Mouse (Mus musculus) layer of hippocampus, postnatal 25 days (tissue): ENCODE measurements around the gene Gm45808. TPM values are rescaled to one million over a fixed set of nuclear protein-coding genes. Genes with fewer than 3 reads are reported as not detected.
"Not testable (repeated sequence)": the region's sequence is repeated elsewhere in the genome, so short reads cannot be mapped to it uniquely, and the experiment has no call there.

Experiments used
- DNase-seq, 2 experiments: peaks; one replicate each; pipeline ENCODE4 v3.0.0; 2022; ENCODE audit warnings: mixed read lengths in 2 of 2, low spot score in 1 of 2; ENCODE audit errors: extremely low spot score in 1 of 2
- total RNA-seq, 2 experiments: library from RNA; stranded (reverse); gene quantifications; 2 replicates each; pipeline ENCODE4 v1.2.3; 2021

Gm45808 gene
- total RNA-seq, 2 experiments from 2014 or later = 0.63 to 1.1 TPM

GRCm38 (mm10) chr7:45477003-45477402 is 9.6 kb downstream of the Gm45808 start:
- peak; percentile 26 to 53 for DNase-seq

- DNase-seq = no peak
Measured at GRCm38 (mm10) chr7:45476453-45476852, 10.2 kb downstream of the Gm45808 start.

- no peak for DNase-seq
Measured at GRCm38 (mm10) chr7:45475291-45475969, 11.2 kb downstream of the Gm45808 start.

- peak in 1 of 2 experiments; percentile 84 for DNase-seq
Measured at GRCm38 (mm10) chr7:45470869-45471268, 15.7 kb downstream of the Gm45808 start.

GRCm38 (mm10) chr7:45467090-45467670 is 19.4 kb downstream of the Gm45808 start:
- DNase-seq = no peak

GRCm38 (mm10) chr7:45466283-45467089 is 20.1 kb downstream of the Gm45808 start, which contains the start of gene Bax:
Gene Bax, minus strand, starts transcription at chr7:45466898.
- peak; percentile 89 to 90 for DNase-seq

GRCm38 (mm10) chr7:45465549-45465948 is 21.1 kb downstream of the Gm45808 start:
- peak in 1 of 2 experiments; percentile 19 for DNase-seq

- DNase-seq = no peak
Measured at GRCm38 (mm10) chr7:45465112-45465511, 21.5 kb downstream of the Gm45808 start.

GRCm38 (mm10) chr7:45463987-45464778 is 22.4 kb downstream of the Gm45808 start:
- DNase-seq = no peak

GRCm38 (mm10) chr7:45462868-45463267 is 23.7 kb downstream of the Gm45808 start:
- DNase-seq = not testable (repeated sequence)

- no peak for DNase-seq
Measured at GRCm38 (mm10) chr7:45462325-45462724, 24.3 kb downstream of the Gm45808 start.

- DNase-seq = no peak
Measured at GRCm38 (mm10) chr7:45461781-45462180, 24.8 kb downstream of the Gm45808 start.

- DNase-seq = no peak
Measured at GRCm38 (mm10) chr7:45461326-45461725, 25.3 kb downstream of the Gm45808 start.

GRCm38 (mm10) chr7:45460860-45461314 is 25.7 kb downstream of the Gm45808 start:
- DNase-seq = no peak

- DNase-seq = peak in 1 of 2 experiments; percentile 18
Measured at GRCm38 (mm10) chr7:45460377-45460776, 26.2 kb downstream of the Gm45808 start.

GRCm38 (mm10) chr7:45459564-45460140 is 27.0 kb downstream of the Gm45808 start, which contains the start of gene Ftl1:
Gene Ftl1, minus strand, starts transcription at chr7:45459884.
- DNase-seq = peak; percentile 81

GRCm38 (mm10) chr7:45458748-45459563 is 27.7 kb downstream of the Gm45808 start:
- peak; percentile 73 to 81 for DNase-seq

- DNase-seq = no peak
Measured at GRCm38 (mm10) chr7:45457204-45458060, 29.2 kb downstream of the Gm45808 start.
